In genomic region chr11:95384319-95384972, GRCm38 (mm10) we compare ENCODE assay signal across 8 mouse cellular contexts. TPM values are rescaled to one million over a fixed set of nuclear protein-coding genes. Genes with fewer than 3 reads are reported as not detected.
A peak's percentile ranks its signal among the peaks of the same experiment; 100 is the strongest.
DNase-seq lines count a peak whose midpoint lies in the region; ATAC-seq lines count a peak whose summit lies in the region.

Gene Slc35b1, plus strand, starts transcription at chr11:95384692.

- H3K4me1 ChIP-seq in brown adipose tissue, adult 24 weeks (ENCODE audit: control insufficient read depth, insufficient read depth, insufficient read length, low read length), result peaks cover 5% of the 10 kb centered on the region; the same call in 1 of the 2 replicates
- peaks cover 24% of the 10 kb centered on the region for H3K4me1 ChIP-seq in heart, embryonic 13.5 days
- peaks cover 37% of the 10 kb centered on the region for H3K4me1 ChIP-seq in liver, embryonic 12.5 days
- H3K4me1 ChIP-seq in stomach, embryonic 15.5 days, result 0 out of 2 replicates have a peak, but pooled peaks cover 5% of the 10 kb centered on the region

- peak within 1 kb of the TSS; percentile 79 for H3K4me2 ChIP-seq in heart, embryonic 13.5 days
- peak within 1 kb of the TSS; percentile 75 for H3K4me2 ChIP-seq in liver, embryonic 12.5 days
- H3K4me2 ChIP-seq in stomach, embryonic 15.5 days, result peak within 1 kb of the TSS; percentile 53

- DNase-seq in CD4-positive, CD25-positive, alpha-beta regulatory T cell, adult 2 months (ENCODE audit: low read depth, low spot score), result peak; percentile 98
- DNase-seq in fat pad, adult 2 months (ENCODE audit: extremely low read depth, low read depth, low spot score), result peak; percentile 97
- peak; percentile 94 for DNase-seq in kidney, postnatal 10 days
- peak; percentile 97 for DNase-seq in natural killer cell, adult 2 months (ENCODE audit: low spot score in 2 of 2)

- ATAC-seq in heart, embryonic 13.5 days (ENCODE audit: extremely low read depth, insufficient number of reproducible peaks, low FRiP score, low TSS enrichment), result peak; percentile 85
- ATAC-seq in liver, embryonic 12.5 days, result peak; percentile 93
- peak; percentile 92 for ATAC-seq in stomach, embryonic 15.5 days (ENCODE audit: insufficient read depth, low FRiP score, low read depth)

- no peaks in the 10 kb centered on the region for H3K27me3 ChIP-seq in heart, embryonic 13.5 days (replicated peaks)
- no peaks in the 10 kb centered on the region for H3K27me3 ChIP-seq in liver, embryonic 12.5 days (replicated peaks)
- no peaks in the 10 kb centered on the region for H3K27me3 ChIP-seq in stomach, embryonic 15.5 days (replicated peaks)

- H3K4me3 ChIP-seq in brown adipose tissue, adult 24 weeks (ENCODE audit: insufficient read depth, low read depth, low read length), result peak within 1 kb of the TSS; percentile 92
- peak within 1 kb of the TSS; percentile 74 for H3K4me3 ChIP-seq in heart, embryonic 13.5 days
- peak within 1 kb of the TSS; percentile 86 for H3K4me3 ChIP-seq in liver, embryonic 12.5 days
- H3K4me3 ChIP-seq in stomach, embryonic 15.5 days (replicated peaks), result peak within 1 kb of the TSS; percentile 87

- WGBS in heart, embryonic 13.5 days, result under 1% methylated on average over 42 of the region's 42 CpGs
- 2% methylated on average over 42 of the region's 42 CpGs for WGBS in liver, embryonic 12.5 days (ENCODE audit: insufficient replicate concordance)
- WGBS in stomach, embryonic 15.5 days, result under 1% methylated on average over 42 of the region's 42 CpGs

- no peaks in the 10 kb centered on the region for H3K9me3 ChIP-seq in heart, embryonic 13.5 days
- no peaks in the 10 kb centered on the region for H3K9me3 ChIP-seq in liver, embryonic 12.5 days (replicated peaks)
- H3K9me3 ChIP-seq in stomach, embryonic 15.5 days, result no peaks in the 10 kb centered on the region

- H3K9ac ChIP-seq in heart, embryonic 13.5 days, result peak within 1 kb of the TSS; percentile 92
- H3K9ac ChIP-seq in liver, embryonic 12.5 days, result peak within 1 kb of the TSS; percentile 84
- peak within 1 kb of the TSS; percentile 88 for H3K9ac ChIP-seq in stomach, embryonic 15.5 days

- H3K36me3 ChIP-seq in heart, embryonic 13.5 days, result peaks cover 44% of the 10 kb centered on the region
- peaks cover 66% of the 10 kb centered on the region for H3K36me3 ChIP-seq in liver, embryonic 12.5 days
- H3K36me3 ChIP-seq in stomach, embryonic 15.5 days, result peaks cover 28% of the 10 kb centered on the region

- H3K27ac ChIP-seq in brown adipose tissue, adult 24 weeks (replicated peaks; ENCODE audit: low read depth, low read length), result peak within 1 kb of the TSS; percentile 99
- peak within 1 kb of the TSS; percentile 89 for H3K27ac ChIP-seq in heart, embryonic 13.5 days (replicated peaks)
- H3K27ac ChIP-seq in liver, embryonic 12.5 days, result peak within 1 kb of the TSS; percentile 89
- H3K27ac ChIP-seq in stomach, embryonic 15.5 days, result peak within 1 kb of the TSS; percentile 80

RNA-seq across cellular contexts. Expression of gene Slc35b1, which starts in this region (rescaled TPM):
- polyA plus RNA-seq in brown adipose tissue, adult 24 weeks (2012; ENCODE audit: insufficient read depth, insufficient read length, missing spikeins), result 36.4 and 42.8 TPM in 2 replicates
- polyA plus RNA-seq in heart, embryonic 13.5 days (2015; fragmentation: Nextera tagmentation; extraction: Ambion mirVana), result 77.2 and 78.4 TPM in 2 replicates
- 58.2 and 61.3 TPM in 2 replicates for polyA plus RNA-seq in liver, embryonic 12.5 days (2016; fragmentation: Nextera tagmentation; extraction: Ambion mirVana)
- 96.3 and 105 TPM in 2 replicates for polyA plus RNA-seq in stomach, embryonic 15.5 days (2015; fragmentation: Nextera tagmentation; extraction: Ambion mirVana)

Comparison
In these comparisons a context has a peak if more than half of its experiments do, and no peak if none do; other contexts are left out.
1. Peak in every context shown above with its lines: DNase-seq, ATAC-seq, H3K4me3 ChIP-seq and H3K27ac ChIP-seq.